Mouse (Mus musculus): Measurements from ENCODE around the gene Mfge8. TPM values are rescaled to one million over a fixed set of nuclear protein-coding genes. Genes with fewer than 3 reads are reported as not detected.
A peak's percentile ranks its signal among the peaks of the same experiment; 100 is the strongest.

Gene Mfge8
- polyA plus RNA-seq, 1 experiment from 2014 or later = 184 TPM

GRCm38 (mm10) chr7:79171782-79172181, 22.9 kb upstream of the Mfge8 start:
- H3K27me3 ChIP-seq (replicated peaks; ENCODE audit: control insufficient read depth, insufficient read depth, low read length) = no peaks in the 10 kb centered on the region
- WGBS = 76% methylated on average over 1 of the region's 1 CpGs
- H3K4me3 ChIP-seq (ENCODE audit: low read length) = no peak overlapping the region
- 0 out of 2 replicates have a peak, but pooled peaks cover 3% of the 10 kb centered on the region for H3K4me1 ChIP-seq (ENCODE audit: control insufficient read depth, insufficient read depth, low read length)
- no peak for ATAC-seq
- no peak overlapping the region for H3K27ac ChIP-seq (ENCODE audit: low read length)
- H3K9ac ChIP-seq (ENCODE audit: low read depth, low read length) = no peak overlapping the region
- no peaks in the 10 kb centered on the region for H3K9me3 ChIP-seq (ENCODE audit: control insufficient read depth, low read length)
- H3K36me3 ChIP-seq (ENCODE audit: control insufficient read depth, insufficient read depth, low read length) = no peaks in the 10 kb centered on the region
- no peak overlapping the region for H3K4me2 ChIP-seq (ENCODE audit: low read depth, low read length)

GRCm38 (mm10) chr7:79167006-79167562, 18.2 kb upstream of the Mfge8 start:
- no peak overlapping the region for H3K27ac ChIP-seq (ENCODE audit: low read length)
- no peak overlapping the region for H3K4me2 ChIP-seq (ENCODE audit: low read depth, low read length)
- WGBS = 79% methylated on average over 14 of the region's 14 CpGs
- H3K4me3 ChIP-seq (ENCODE audit: low read length) = no peak overlapping the region
- no peak for ATAC-seq
- H3K9me3 ChIP-seq (ENCODE audit: control insufficient read depth, low read length) = 0 out of 2 replicates have a peak, but pooled peaks cover 4% of the 10 kb centered on the region
- H3K4me1 ChIP-seq (ENCODE audit: control insufficient read depth, insufficient read depth, low read length) = 0 out of 2 replicates have a peak, but pooled peaks cover 3% of the 10 kb centered on the region
- no peaks in the 10 kb centered on the region for H3K27me3 ChIP-seq (replicated peaks; ENCODE audit: control insufficient read depth, insufficient read depth, low read length)
- no peaks in the 10 kb centered on the region for H3K36me3 ChIP-seq (ENCODE audit: control insufficient read depth, insufficient read depth, low read length)
- no peak overlapping the region for H3K9ac ChIP-seq (ENCODE audit: low read depth, low read length)

- H3K9ac ChIP-seq (ENCODE audit: low read depth, low read length) = no peak overlapping the region
- H3K36me3 ChIP-seq (ENCODE audit: control insufficient read depth, insufficient read depth, low read length) = no peaks in the 10 kb centered on the region
- no peaks in the 10 kb centered on the region for H3K27me3 ChIP-seq (replicated peaks; ENCODE audit: control insufficient read depth, insufficient read depth, low read length)
- H3K9me3 ChIP-seq (ENCODE audit: control insufficient read depth, low read length) = 0 out of 2 replicates have a peak, but pooled peaks cover 4% of the 10 kb centered on the region
- H3K4me3 ChIP-seq (ENCODE audit: low read length) = no peak overlapping the region
- H3K4me1 ChIP-seq (ENCODE audit: control insufficient read depth, insufficient read depth, low read length) = no peaks in the 10 kb centered on the region
- no peak for ATAC-seq
- 58% methylated on average over 1 of the region's 1 CpGs for WGBS
- H3K27ac ChIP-seq (ENCODE audit: low read length) = no peak overlapping the region
- H3K4me2 ChIP-seq (ENCODE audit: low read depth, low read length) = no peak overlapping the region
Measured at GRCm38 (mm10) chr7:79159406-79159805, 10.5 kb upstream of the Mfge8 start.

- Histone ChIP-seq H3K4me2 (ENCODE audit: low read depth, low read length) (peak overlapping the region; percentile 85; the same call in 1 of the 2 replicates), H3K27me3 (replicated peaks; ENCODE audit: control insufficient read depth, insufficient read depth, low read length) (no peaks in the 10 kb centered on the region; the same call in 1 of the 2 replicates), H3K9ac (ENCODE audit: low read depth, low read length) (no peak overlapping the region), H3K9me3 (ENCODE audit: control insufficient read depth, low read length) (no peaks in the 10 kb centered on the region), H3K4me3 (ENCODE audit: low read length) (no peak overlapping the region; the same call in 1 of the 2 replicates), H3K27ac (ENCODE audit: low read length) (no peak overlapping the region), H3K36me3 (ENCODE audit: control insufficient read depth, insufficient read depth, low read length) (0 out of 2 replicates have a peak, but pooled peaks cover 3% of the 10 kb centered on the region), H3K4me1 (ENCODE audit: control insufficient read depth, insufficient read depth, low read length) (peaks cover 14% of the 10 kb centered on the region; the same call in 1 of the 2 replicates)
- 60% methylated on average over 6 of the region's 6 CpGs for WGBS
- peak; percentile 41; the same call in 1 of the 2 replicates for ATAC-seq
Measured at GRCm38 (mm10) chr7:79149522-79149921, 662 bp upstream of the Mfge8 start.

- peak; percentile 3; the same call in 1 of the 2 replicates for ATAC-seq
- peak overlapping the region; percentile 57; the same call in 1 of the 2 replicates for H3K27ac ChIP-seq (ENCODE audit: low read length)
- peak overlapping the region; percentile 84 for H3K9ac ChIP-seq (ENCODE audit: low read depth, low read length)
- H3K27me3 ChIP-seq (replicated peaks; ENCODE audit: control insufficient read depth, insufficient read depth, low read length) = no peaks in the 10 kb centered on the region
- H3K36me3 ChIP-seq (ENCODE audit: control insufficient read depth, insufficient read depth, low read length) = 0 out of 2 replicates have a peak, but pooled peaks cover 3% of the 10 kb centered on the region
- H3K4me1 ChIP-seq (ENCODE audit: control insufficient read depth, insufficient read depth, low read length) = peaks cover 14% of the 10 kb centered on the region; the same call in 1 of the 2 replicates
- 1% methylated on average over 20 of the region's 20 CpGs for WGBS
- H3K4me3 ChIP-seq (ENCODE audit: low read length) = peak overlapping the region; percentile 81
- H3K9me3 ChIP-seq (ENCODE audit: control insufficient read depth, low read length) = no peaks in the 10 kb centered on the region
- peak overlapping the region; percentile 85 for H3K4me2 ChIP-seq (ENCODE audit: low read depth, low read length)
Measured at GRCm38 (mm10) chr7:79147931-79148653, 768 bp downstream of the Mfge8 start.

GRCm38 (mm10) chr7:79147011-79147837, 1.6 kb downstream of the Mfge8 start:
- Histone ChIP-seq H3K36me3 (ENCODE audit: control insufficient read depth, insufficient read depth, low read length) (0 out of 2 replicates have a peak, but pooled peaks cover 4% of the 10 kb centered on the region), H3K27me3 (replicated peaks; ENCODE audit: control insufficient read depth, insufficient read depth, low read length) (no peaks in the 10 kb centered on the region), H3K4me1 (ENCODE audit: control insufficient read depth, insufficient read depth, low read length) (peaks cover 14% of the 10 kb centered on the region; the same call in 1 of the 2 replicates), H3K4me3 (ENCODE audit: low read length) (peak overlapping the region; percentile 81), H3K4me2 (ENCODE audit: low read depth, low read length) (peak overlapping the region; percentile 85), H3K9ac (ENCODE audit: low read depth, low read length) (0 out of 2 replicates have a peak overlapping the region, but pooled peaks have one; percentile 84), H3K27ac (ENCODE audit: low read length) (no peak overlapping the region), H3K9me3 (ENCODE audit: control insufficient read depth, low read length) (no peaks in the 10 kb centered on the region)
- 55% methylated on average over 12 of the region's 12 CpGs for WGBS
- no peak for ATAC-seq

GRCm38 (mm10) chr7:79140897-79141296, 8.0 kb downstream of the Mfge8 start:
- Histone ChIP-seq H3K4me3 (ENCODE audit: low read length) (no peak overlapping the region), H3K27me3 (replicated peaks; ENCODE audit: control insufficient read depth, insufficient read depth, low read length) (no peaks in the 10 kb centered on the region), H3K4me2 (ENCODE audit: low read depth, low read length) (no peak overlapping the region), H3K36me3 (ENCODE audit: control insufficient read depth, insufficient read depth, low read length) (peaks cover 8% of the 10 kb centered on the region), H3K9ac (ENCODE audit: low read depth, low read length) (no peak overlapping the region), H3K9me3 (ENCODE audit: control insufficient read depth, low read length) (no peaks in the 10 kb centered on the region), H3K4me1 (ENCODE audit: control insufficient read depth, insufficient read depth, low read length) (no peaks in the 10 kb centered on the region), H3K27ac (ENCODE audit: low read length) (no peak overlapping the region)
- ATAC-seq = 0 out of 2 replicates have a peak, but pooled peaks have one; percentile 11
- WGBS = 38% methylated on average over 8 of the region's 8 CpGs

GRCm38 (mm10) chr7:79139891-79140591, 8.8 kb downstream of the Mfge8 start:
- no peak overlapping the region for H3K9ac ChIP-seq (ENCODE audit: low read depth, low read length)
- no peak overlapping the region for H3K27ac ChIP-seq (ENCODE audit: low read length)
- no peaks in the 10 kb centered on the region for H3K4me1 ChIP-seq (ENCODE audit: control insufficient read depth, insufficient read depth, low read length)
- H3K9me3 ChIP-seq (ENCODE audit: control insufficient read depth, low read length) = no peaks in the 10 kb centered on the region
- WGBS = 40% methylated on average over 4 of the region's 4 CpGs
- H3K4me3 ChIP-seq (ENCODE audit: low read length) = no peak overlapping the region
- H3K4me2 ChIP-seq (ENCODE audit: low read depth, low read length) = no peak overlapping the region
- no peaks in the 10 kb centered on the region for H3K27me3 ChIP-seq (replicated peaks; ENCODE audit: control insufficient read depth, insufficient read depth, low read length)
- peaks cover 12% of the 10 kb centered on the region for H3K36me3 ChIP-seq (ENCODE audit: control insufficient read depth, insufficient read depth, low read length)
- peak; percentile 36 for ATAC-seq
